Mouse (Mus musculus) MEL (cell line): ENCODE results near the gene Cd63. TPM values are rescaled to one million over a fixed set of nuclear protein-coding genes. Genes with fewer than 3 reads are reported as not detected.

Source experiments
- DNase-seq: peaks from one replicate; pipeline ENCODE4 v3.0.0; 2011; ENCODE audit warnings: low read depth, low spot score
- H3K27ac ChIP-seq: 2 replicates; pipeline ENCODE4 v1.5.1; 2012; ENCODE audit warnings: low read depth, mild to moderate bottlenecking, control low read depth, low read length, moderate library complexity; ENCODE audit not compliant: control insufficient read depth
- H3K27me3 ChIP-seq, 2 experiments: fragments of 150-350 bp in 1 of 2; sonication (generic) in 1 of 2; 2 replicates each; pipeline ENCODE4 v1.6.1; 2012; ENCODE audit warnings: low read length in 2 of 2, mild to moderate bottlenecking in 2 of 2, improper control_type of control experiment in 1 of 2, moderate library complexity in 1 of 2; ENCODE audit not compliant: insufficient read depth in 2 of 2, control insufficient read depth in 1 of 2
- H3K36me3 ChIP-seq, 2 experiments: 2 replicates each; pipeline ENCODE4 v1.6.1; 2012 to 2014; ENCODE audit warnings: low read length in 2 of 2, improper control_type of control experiment in 1 of 2, inconsistent platforms in 1 of 2, mild to moderate bottlenecking in 1 of 2; ENCODE audit not compliant: insufficient read depth in 2 of 2, control insufficient read depth in 1 of 2
- H3K4me1 ChIP-seq, 2 experiments: fragments of 150-350 bp in 1 of 2; sonication (generic) in 1 of 2; 2 replicates each; pipeline ENCODE4 v1.6.1; 2012; ENCODE audit warnings: low read length in 2 of 2, improper control_type of control experiment in 1 of 2, mild to moderate bottlenecking in 1 of 2; ENCODE audit not compliant: insufficient read depth in 2 of 2, control insufficient read depth in 1 of 2
- H3K4me3 ChIP-seq, 2 experiments: fragments of 150-350 bp in 1 of 2; sonication (generic) in 1 of 2; 2 replicates each; pipeline ENCODE4 v1.5.1; 2012; ENCODE audit warnings: low read depth in 2 of 2, low read length in 2 of 2, mild to moderate bottlenecking in 2 of 2, moderate library complexity in 2 of 2, control low read depth in 1 of 2, improper control_type of control experiment in 1 of 2; ENCODE audit not compliant: control insufficient read depth in 1 of 2, insufficient read depth in 1 of 2
- H3K79me2 ChIP-seq: 2 replicates; pipeline ENCODE4 v1.6.1; 2012; ENCODE audit warnings: mild to moderate bottlenecking, low read length, moderate library complexity; ENCODE audit not compliant: control insufficient read depth, poor library complexity, insufficient read depth
- H3K9ac ChIP-seq: 2 replicates; pipeline ENCODE4 v1.6.1; 2012; ENCODE audit warnings: low read depth, mild to moderate bottlenecking, control low read depth, low read length, moderate library complexity; ENCODE audit not compliant: control insufficient read depth, poor library complexity, severe bottlenecking
- H3K9me3 ChIP-seq: fragments of 150-350 bp; sonication (generic); replicated peaks from 2 replicates; pipeline ENCODE4 v1.6.1; 2012; ENCODE audit warnings: mild to moderate bottlenecking, low read length, improper control_type of control experiment, moderate library complexity; ENCODE audit not compliant: insufficient read depth
- CHD1 ChIP-seq: IDR thresholded peaks from 2 replicates; pipeline ENCODE4 v1.6.1; 2012; ENCODE audit warnings: low read depth, mild to moderate bottlenecking, inconsistent platforms, low read length, improper control_type of control experiment
- CHD2 ChIP-seq: IDR thresholded peaks from 2 replicates; pipeline ENCODE4 v1.6.1; 2011; ENCODE audit warnings: low read length, improper control_type of control experiment
- CTCF ChIP-seq, 3 experiments: IDR thresholded peaks in 2 of 3; conservative IDR thresholded peaks in 1 of 3; 2 replicates each; pipeline ENCODE4 v1.5.1; 2011 to 2012; ENCODE audit warnings: low read length in 3 of 3, low read depth in 2 of 3, mild to moderate bottlenecking in 2 of 3, improper control_type of control experiment in 1 of 3, inconsistent platforms in 1 of 3, mixed read lengths in 1 of 3, moderate library complexity in 1 of 3; ENCODE audit not compliant: control insufficient read depth in 1 of 3, insufficient read depth in 1 of 3, poor library complexity in 1 of 3, severe bottlenecking in 1 of 3
- ELF1 ChIP-seq: IDR thresholded peaks from 2 replicates; pipeline ENCODE4 v1.6.1; 2014; ENCODE audit warnings: low read depth, mild to moderate bottlenecking, inconsistent platforms, low read length, improper control_type of control experiment, moderate library complexity
- EP300 ChIP-seq, 2 experiments: IDR thresholded peaks; 2 replicates each; pipeline ENCODE4 v1.6.1; 2011; ENCODE audit warnings: improper control_type of control experiment in 2 of 2, low read length in 2 of 2, low read depth in 1 of 2, mild to moderate bottlenecking in 1 of 2
- ETS1 ChIP-seq: IDR thresholded peaks from 2 replicates; pipeline ENCODE4 v1.6.1; 2012; ENCODE audit warnings: low read depth, mild to moderate bottlenecking, inconsistent platforms, low read length, improper control_type of control experiment, moderate library complexity
- GATA1 ChIP-seq: IDR thresholded peaks from 2 replicates; pipeline ENCODE4 v1.6.1; 2011; ENCODE audit warnings: low read depth, low read length, improper control_type of control experiment
- HCFC1 ChIP-seq: IDR thresholded peaks from 2 replicates; pipeline ENCODE4 v1.6.1; 2012; ENCODE audit warnings: low read depth, mild to moderate bottlenecking, inconsistent platforms, low read length, improper control_type of control experiment, moderate library complexity
- MAFK ChIP-seq: IDR thresholded peaks from 2 replicates; pipeline ENCODE4 v1.6.1; 2011; ENCODE audit warnings: low read depth, mild to moderate bottlenecking, low read length, improper control_type of control experiment, borderline replicate concordance
- MAX ChIP-seq: IDR thresholded peaks from 2 replicates; pipeline ENCODE4 v1.6.1; 2011; ENCODE audit warnings: low read length, improper control_type of control experiment
- MAZ ChIP-seq: IDR thresholded peaks from 2 replicates; pipeline ENCODE4 v1.6.1; 2012; ENCODE audit warnings: low read depth, mild to moderate bottlenecking, inconsistent platforms, low read length, improper control_type of control experiment
- NELFE ChIP-seq: IDR thresholded peaks from 2 replicates; pipeline ENCODE4 v1.6.1; 2011; ENCODE audit warnings: low read depth, low read length, improper control_type of control experiment
- POLR2A ChIP-seq, 2 experiments: IDR thresholded peaks; 2 replicates each; pipeline ENCODE4 v1.6.1; 2011 to 2012; ENCODE audit warnings: low read length in 2 of 2, mild to moderate bottlenecking in 2 of 2, control low read depth in 1 of 2, improper control_type of control experiment in 1 of 2, low read depth in 1 of 2, moderate library complexity in 1 of 2; ENCODE audit not compliant: control insufficient read depth in 1 of 2, insufficient read depth in 1 of 2, poor library complexity in 1 of 2
- POLR2AphosphoS5 ChIP-seq: IDR thresholded peaks from 2 replicates; pipeline ENCODE4 v1.6.1; 2012; ENCODE audit warnings: low read depth, borderline replicate concordance, mild to moderate bottlenecking, inconsistent platforms, low read length, moderate library complexity, mixed read lengths
- RAD21 ChIP-seq: IDR thresholded peaks from 2 replicates; pipeline ENCODE4 v1.6.1; 2011; ENCODE audit warnings: mild to moderate bottlenecking, low read depth, low read length, improper control_type of control experiment
- RCOR1 ChIP-seq: IDR thresholded peaks from 2 replicates; pipeline ENCODE4 v1.6.1; 2012; ENCODE audit warnings: low read depth, mild to moderate bottlenecking, inconsistent platforms, low read length, improper control_type of control experiment
- SMC3 ChIP-seq: IDR thresholded peaks from 2 replicates; pipeline ENCODE4 v1.6.1; 2011; ENCODE audit warnings: low read depth, low read length, improper control_type of control experiment
- UBTF ChIP-seq: IDR thresholded peaks from 2 replicates; pipeline ENCODE4 v1.6.1; 2012; ENCODE audit warnings: low read depth, mild to moderate bottlenecking, inconsistent platforms, low read length, improper control_type of control experiment, moderate library complexity, borderline replicate concordance; ENCODE audit not compliant: insufficient read depth
- USF1 ChIP-seq: IDR thresholded peaks from 2 replicates; pipeline ENCODE4 v1.6.1; 2014; ENCODE audit warnings: low read depth, mild to moderate bottlenecking, inconsistent platforms, low read length, improper control_type of control experiment, moderate library complexity
- ZKSCAN1 ChIP-seq: IDR thresholded peaks from 2 replicates; pipeline ENCODE4 v1.6.1; 2012; ENCODE audit warnings: low read depth, mild to moderate bottlenecking, inconsistent platforms, low read length, improper control_type of control experiment, moderate library complexity
- polyA plus RNA-seq, 2 experiments: library from polyadenylated mRNA; stranded (reverse) in 1 of 2; unstranded in 1 of 2; fragments of >175 nt in 1 of 2; fragments of >200 nt in 1 of 2; gene quantifications; 2 replicates each; pipeline versions ENCODE4 v1.2.1 to v1.2.4; 2012; ENCODE audit warnings: low replicate concordance in 2 of 2, low read depth in 1 of 2; ENCODE audit not compliant: insufficient read length in 2 of 2, insufficient read depth in 1 of 2, missing spikeins in 1 of 2
- total RNA-seq: library from RNA; depleted of rRNA; stranded (reverse); fragments of 300-350 nt; gene quantifications from 2 replicates; pipeline ENCODE4 v1.2.3, GENCODE M21; 2012

The Cd63 gene
- total and polyA plus RNA-seq, 3 experiments: 0.46 to 0.64 TPM; not detected in 1

DNA sequence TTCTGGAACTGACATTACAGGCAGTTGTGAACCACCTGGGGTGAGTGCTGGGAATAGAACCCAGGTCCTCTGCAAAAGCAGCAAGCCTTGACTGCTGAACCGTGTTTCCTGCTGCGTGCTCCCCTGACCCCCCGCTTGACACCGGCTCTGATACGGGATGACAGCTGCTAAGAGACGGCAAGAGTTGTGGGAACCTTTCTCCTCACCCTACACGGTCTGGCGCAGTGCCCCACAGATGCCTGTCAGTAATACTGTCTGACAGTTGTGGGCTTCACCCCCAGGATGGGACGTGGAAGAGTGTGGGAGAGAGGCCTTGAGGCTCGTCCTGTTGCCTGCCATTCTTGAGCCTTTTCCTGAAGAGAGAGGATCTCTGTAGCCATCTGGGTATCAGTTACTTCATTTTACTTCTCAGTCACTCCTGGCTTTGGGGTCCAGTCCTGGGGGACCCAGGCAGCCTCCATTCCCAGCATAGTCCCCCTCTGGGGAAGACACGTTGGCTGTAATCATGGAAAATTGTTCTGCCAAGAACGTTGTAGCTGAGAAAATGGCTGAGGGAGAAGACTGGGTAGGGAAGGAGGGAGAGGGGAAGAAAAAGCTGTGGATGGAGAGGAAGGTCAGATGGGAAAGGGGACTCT lies 37.1 kb downstream of the Cd63 start:
- Histone ChIP-seq H3K36me3 (no peaks in the 10 kb centered on the region), H3K27ac (no peak overlapping the region), H3K4me3 (no peak overlapping the region), H3K9ac (no peak overlapping the region), H3K27me3 (peaks cover 0 to 5% of the 10 kb centered on the region in 2 experiments; a peak in 2 of 4 replicates), H3K79me2 (no peaks in the 10 kb centered on the region), H3K9me3 (no peaks in the 10 kb centered on the region), H3K4me1 (no peaks in the 10 kb centered on the region)
- TF ChIP-seq RCOR1 (no peak), SMC3 (no peak), POLR2A (IDR thresholded peaks at IDR 0.05; ENCODE audit: control insufficient read depth in 1 of 2, insufficient read depth in 1 of 2, low read depth in 1 of 2, low read length in 2 of 2, poor library complexity in 1 of 2) (no peak), MAX (no peak), CHD1 (no peak), EP300 (IDR thresholded peaks at IDR 0.05; ENCODE audit: low read depth in 1 of 2, low read length in 2 of 2) (no peak)
- no peak for DNase-seq

DNA sequence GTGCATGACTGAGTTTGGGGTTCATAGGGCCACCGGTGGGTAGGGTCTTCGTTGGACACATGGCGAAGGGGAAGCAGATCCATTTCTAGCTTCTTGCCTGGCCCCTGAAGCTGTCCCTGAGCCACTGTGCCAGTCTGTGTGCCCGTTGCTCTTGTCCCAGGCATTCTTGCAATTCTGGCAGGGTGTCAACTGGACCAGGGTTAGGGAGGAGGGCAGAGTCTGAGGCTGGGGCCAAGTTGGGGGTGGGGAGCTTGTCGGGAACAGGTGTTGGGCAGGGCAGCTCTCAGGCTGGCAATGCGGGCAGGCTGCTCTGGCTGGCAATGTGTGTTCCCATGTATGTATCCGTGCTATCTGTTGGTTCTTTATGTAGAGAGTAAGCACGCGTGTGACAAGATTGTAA lies 37.7 kb downstream of the Cd63 start:
- no peak overlapping the region for H3K9ac ChIP-seq
- TF ChIP-seq RAD21 (no peak), POLR2A (IDR thresholded peaks at IDR 0.05; ENCODE audit: control insufficient read depth in 1 of 2, insufficient read depth in 1 of 2, low read depth in 1 of 2, low read length in 2 of 2, poor library complexity in 1 of 2) (no peak), NELFE (no peak), ETS1 (no peak), POLR2AphosphoS5 (no peak), EP300 (IDR thresholded peaks at IDR 0.05; ENCODE audit: low read depth in 1 of 2, low read length in 2 of 2) (no peak), MAX (no peak), GATA1 (no peak), MAZ (no peak)
- H3K27me3 ChIP-seq: peaks cover 0 to 5% of the 10 kb centered on the region in 2 experiments; a peak in 2 of 4 replicates
- no peak overlapping the region for H3K4me3 ChIP-seq
- H3K9me3 ChIP-seq: no peaks in the 10 kb centered on the region
- H3K79me2 ChIP-seq: no peaks in the 10 kb centered on the region
- H3K4me1 ChIP-seq: no peaks in the 10 kb centered on the region
- DNase-seq: no peak
- no peaks in the 10 kb centered on the region for H3K36me3 ChIP-seq
- no peak overlapping the region for H3K27ac ChIP-seq

DNA sequence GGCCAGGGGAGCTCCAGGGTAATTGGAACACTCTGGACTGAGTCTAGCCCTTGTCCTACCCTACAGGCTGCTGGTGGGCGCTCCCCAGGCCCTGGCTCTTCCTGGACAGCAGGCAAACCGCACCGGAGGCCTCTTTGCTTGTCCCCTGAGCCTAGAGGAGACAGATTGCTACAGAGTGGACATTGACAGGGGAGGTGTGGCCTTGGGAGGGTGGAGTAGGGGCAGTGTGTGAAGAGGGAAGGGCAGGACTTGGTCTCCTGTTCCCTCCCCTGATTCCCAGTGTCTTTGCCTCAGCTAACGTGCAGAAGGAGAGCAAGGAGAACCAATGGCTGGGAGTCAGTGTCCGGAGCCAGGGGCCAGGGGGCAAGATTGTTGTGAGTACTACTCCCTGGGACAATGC lies 38.2 kb downstream of the Cd63 start:
- H3K27ac ChIP-seq: no peak overlapping the region
- no peaks in the 10 kb centered on the region for H3K79me2 ChIP-seq
- peaks cover 0 to 5% of the 10 kb centered on the region in 2 experiments; a peak in 2 of 4 replicates for H3K27me3 ChIP-seq
- H3K36me3 ChIP-seq: no peaks in the 10 kb centered on the region
- H3K9me3 ChIP-seq: no peaks in the 10 kb centered on the region
- H3K4me1 ChIP-seq: no peaks in the 10 kb centered on the region
- no peak for TF ChIP-seq ELF1
- no peak for TF ChIP-seq POLR2A (IDR thresholded peaks at IDR 0.05; ENCODE audit: control insufficient read depth in 1 of 2, insufficient read depth in 1 of 2, low read depth in 1 of 2, low read length in 2 of 2, poor library complexity in 1 of 2)
- TF ChIP-seq MAZ: no peak
- no peak for TF ChIP-seq ETS1
- TF ChIP-seq RAD21: no peak
- TF ChIP-seq NELFE: no peak
- TF ChIP-seq RCOR1: no peak
- no peak for TF ChIP-seq CTCF (IDR thresholded peaks at IDR 0.05 in 2 of 3, conservative IDR thresholded peaks at IDR 0.05 in 1 of 3; ENCODE audit: control insufficient read depth in 1 of 3, insufficient read depth in 1 of 3, low read depth in 2 of 3, low read length in 3 of 3, poor library complexity in 1 of 3, severe bottlenecking in 1 of 3)
- TF ChIP-seq MAX: no peak
- TF ChIP-seq HCFC1: no peak
- TF ChIP-seq CHD2: no peak
- TF ChIP-seq ZKSCAN1: no peak
- TF ChIP-seq MAFK: no peak
- TF ChIP-seq USF1: no peak
- no peak for TF ChIP-seq UBTF
- no peak for TF ChIP-seq POLR2AphosphoS5
- no peak for TF ChIP-seq CHD1
- no peak overlapping the region for H3K4me3 ChIP-seq
- H3K9ac ChIP-seq: no peak overlapping the region
- no peak for DNase-seq
